Mouse (Mus musculus): ENCODE measurements around the gene Nes.
A peak's percentile ranks its signal among the peaks of the same experiment; 100 is the strongest.

Nes gene

DNA sequence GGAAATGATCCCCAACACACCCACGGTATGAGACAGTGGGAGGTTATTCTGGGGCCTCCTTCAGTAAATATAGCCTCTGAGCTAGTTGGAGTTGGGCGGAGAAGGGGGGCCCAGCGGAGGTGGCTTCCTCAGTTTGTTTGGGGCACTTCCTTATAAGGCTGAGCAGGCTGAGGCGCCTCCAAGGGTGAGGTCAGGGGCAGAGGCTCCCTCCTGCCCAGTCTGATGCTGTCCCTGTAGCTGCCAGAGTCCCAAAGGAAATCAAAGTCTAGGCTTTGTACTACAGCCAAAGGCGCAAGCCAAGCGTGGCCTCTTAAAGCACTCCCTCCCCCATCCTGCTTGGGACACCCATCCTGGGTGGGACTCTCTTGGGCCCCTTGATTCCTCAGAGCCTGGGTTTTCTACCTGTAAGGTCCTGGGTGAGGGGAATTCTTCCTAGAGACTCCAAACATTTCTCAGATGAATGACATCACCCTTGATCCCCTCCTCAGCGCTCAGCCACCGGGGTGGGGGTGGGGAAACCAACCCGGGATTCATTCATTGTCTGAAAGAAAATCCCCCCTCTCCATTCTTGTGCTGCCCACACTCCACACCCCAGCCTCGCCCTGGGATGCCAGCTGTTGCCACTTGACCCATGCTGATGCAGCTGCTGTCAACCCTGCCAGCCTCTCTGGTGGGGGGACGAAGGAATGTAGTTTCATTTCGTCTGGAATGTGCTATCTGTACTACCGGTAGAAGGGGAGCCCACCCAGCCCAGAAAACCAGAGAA lies 12.1 kb downstream of the Nes start:
- DNase-seq (ENCODE audit: low read depth, low spot score): no peak

DNA sequence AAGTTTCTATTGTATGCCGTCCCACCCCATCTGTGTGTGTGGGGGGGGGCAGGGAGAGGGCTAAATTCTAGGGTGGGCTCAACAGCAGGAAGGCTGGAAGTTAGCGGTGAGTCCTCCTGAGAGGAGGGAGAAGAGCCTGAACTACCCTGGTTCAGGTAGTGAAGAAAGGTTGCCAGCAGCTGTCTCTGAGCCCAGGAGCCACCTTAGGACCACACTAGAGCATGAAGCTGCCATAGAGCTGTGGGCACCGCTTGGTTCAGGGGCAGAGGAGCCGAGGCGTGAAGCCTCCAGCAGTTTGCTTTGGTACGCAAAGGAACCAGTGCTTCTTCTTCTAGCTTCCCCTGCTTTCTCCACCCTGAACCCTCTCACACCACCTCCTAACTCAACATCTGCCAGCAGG lies 12.7 kb downstream of the Nes start:
- DNase-seq (ENCODE audit: low read depth, low spot score): no peak

DNA sequence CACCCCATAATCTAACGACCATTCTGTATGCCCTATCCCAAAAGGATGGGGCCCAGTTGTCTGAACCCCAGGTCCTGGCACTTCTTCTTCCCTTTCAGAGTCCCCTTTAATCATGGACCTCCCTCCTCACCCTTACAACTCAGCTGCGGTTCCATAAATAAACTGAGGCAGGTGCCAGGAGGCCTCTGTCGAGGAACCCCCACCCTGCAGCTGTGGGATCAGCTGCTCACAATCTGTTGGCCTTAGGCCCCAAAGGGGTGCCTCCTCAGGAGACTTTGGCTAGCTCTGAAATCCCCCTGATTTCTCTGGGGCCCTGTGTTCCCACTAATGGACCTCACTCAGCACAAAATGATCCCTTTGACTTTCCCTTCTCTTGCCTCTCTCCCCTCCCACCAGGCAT lies 13.2 kb downstream of the Nes start:
- DNase-seq (ENCODE audit: low read depth, low spot score): no peak

DNA sequence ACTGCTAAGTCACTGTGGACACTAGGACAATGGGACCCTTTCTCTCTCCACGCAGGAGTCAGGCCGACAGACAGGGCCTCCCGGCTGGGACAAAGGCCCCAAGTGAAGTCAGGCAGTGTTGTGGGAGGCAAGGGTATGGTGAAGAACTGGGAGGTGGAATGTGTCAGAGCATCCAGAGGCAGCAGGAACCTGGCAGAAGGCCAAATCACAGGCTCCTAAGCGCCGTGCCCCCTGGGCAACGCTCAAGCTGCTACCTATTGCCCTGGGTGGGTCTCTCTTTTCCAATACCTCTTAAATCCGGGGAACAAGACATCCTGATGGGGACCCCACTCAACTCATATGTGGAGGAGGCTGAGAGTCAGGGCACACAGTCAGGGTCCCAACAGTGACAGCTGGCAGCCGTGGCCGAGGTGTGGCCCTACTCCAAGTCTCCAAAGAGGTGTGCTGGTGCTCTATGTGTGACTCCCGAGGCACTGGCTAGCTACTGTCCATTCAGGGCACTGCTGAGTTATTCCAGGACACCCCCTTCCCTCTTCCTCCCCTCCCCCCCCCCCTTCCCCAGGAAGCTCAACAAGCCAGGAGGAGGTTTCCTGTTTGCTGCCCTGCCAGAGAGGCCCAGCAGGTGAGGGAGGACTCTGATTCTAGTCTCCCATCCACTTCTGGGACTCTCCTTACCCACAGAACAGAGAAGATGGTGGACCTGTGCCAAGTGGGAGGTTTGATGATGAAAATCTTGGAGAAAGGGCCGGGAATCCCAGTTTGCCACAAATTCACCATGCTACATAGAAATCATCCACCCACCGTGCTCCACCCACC lies 14.8 kb downstream of the Nes start:
- no peak for DNase-seq (ENCODE audit: low read depth, low spot score)

DNA sequence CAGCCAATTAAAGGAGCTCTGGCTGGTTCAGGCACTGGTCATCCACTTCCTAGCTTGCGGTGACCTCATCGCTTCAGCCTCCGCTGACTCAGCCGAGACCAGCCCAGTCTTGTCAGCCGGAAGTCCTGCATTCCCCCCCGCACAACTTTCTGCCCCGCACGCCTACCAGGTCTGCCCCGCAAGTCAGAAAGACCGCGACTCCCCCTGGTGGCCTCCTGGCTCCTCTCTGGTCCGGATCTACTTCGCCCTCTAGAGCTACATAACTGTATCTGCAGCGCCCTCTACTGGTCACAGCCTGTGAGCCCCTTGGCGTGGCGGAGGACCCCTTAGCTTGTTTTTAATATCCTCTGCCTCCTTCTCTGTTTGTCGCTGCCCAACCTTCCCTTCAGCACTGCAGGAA lies 16.0 kb downstream of the Nes start:
- DNase-seq (ENCODE audit: low read depth, low spot score): peak; percentile 94

DNA sequence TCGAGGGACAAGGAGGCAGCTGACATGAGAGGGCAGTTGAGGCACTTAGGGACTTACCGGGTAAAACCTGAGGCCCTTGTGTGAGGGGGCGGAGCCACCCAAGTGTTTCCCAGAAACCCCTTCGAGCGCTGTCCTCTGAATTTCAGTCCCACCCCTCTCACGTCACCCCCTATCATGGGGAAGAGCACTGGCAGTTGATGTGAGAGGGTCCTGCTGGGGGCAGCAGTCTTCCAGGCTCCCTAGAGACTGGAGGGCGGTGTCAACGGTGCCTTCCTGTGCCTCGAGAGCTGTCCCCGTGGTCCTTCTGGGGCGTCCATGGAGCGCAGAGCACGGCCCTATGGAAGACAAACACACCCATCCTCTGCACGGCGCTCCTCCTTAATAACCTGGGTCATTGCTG lies 16.8 kb downstream of the Nes start:
- DNase-seq (ENCODE audit: low read depth, low spot score): no peak

DNA sequence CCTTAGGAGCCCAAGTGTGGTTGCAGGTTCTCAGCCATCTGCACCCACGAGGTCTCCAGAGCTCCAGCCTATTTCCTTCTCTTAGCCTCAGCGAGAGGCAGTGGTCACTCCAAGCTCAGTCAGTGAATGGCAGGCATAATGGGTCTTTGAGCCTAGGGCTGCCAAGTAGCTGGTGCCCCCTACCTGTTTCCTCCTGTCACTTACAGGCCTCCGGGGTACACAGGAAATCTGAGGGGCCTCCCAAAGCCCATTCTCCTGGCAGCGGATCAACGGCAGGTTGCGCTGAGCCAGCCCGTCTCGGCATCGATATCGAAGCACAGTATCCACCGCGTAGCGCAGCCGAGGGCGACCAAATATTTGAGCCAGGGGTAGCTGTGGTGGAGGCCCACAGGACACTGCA lies 17.2 kb downstream of the Nes start:
- no peak for DNase-seq (ENCODE audit: low read depth, low spot score)

DNA sequence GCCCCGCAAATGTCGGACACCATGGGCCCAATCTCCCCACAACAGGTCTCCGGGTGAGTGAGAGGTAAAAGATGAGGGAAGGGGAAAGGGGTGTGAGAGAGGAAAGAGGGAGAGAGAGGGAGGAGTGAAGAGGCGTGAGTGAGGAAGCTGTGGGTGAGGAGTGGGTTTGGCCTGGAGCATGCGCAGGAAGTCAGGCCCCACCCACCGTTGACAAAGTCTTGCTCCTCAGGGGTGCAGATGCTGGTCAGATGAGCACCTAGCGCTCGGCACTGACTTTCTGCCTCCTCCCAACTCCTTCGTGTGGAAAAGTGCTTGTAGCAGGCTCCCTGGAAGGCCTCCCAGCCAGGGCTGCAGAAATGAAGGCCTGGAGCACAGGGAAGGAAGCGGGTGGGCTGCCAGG lies 19.1 kb downstream of the Nes start:
- no peak for DNase-seq (ENCODE audit: low read depth, low spot score)

DNA sequence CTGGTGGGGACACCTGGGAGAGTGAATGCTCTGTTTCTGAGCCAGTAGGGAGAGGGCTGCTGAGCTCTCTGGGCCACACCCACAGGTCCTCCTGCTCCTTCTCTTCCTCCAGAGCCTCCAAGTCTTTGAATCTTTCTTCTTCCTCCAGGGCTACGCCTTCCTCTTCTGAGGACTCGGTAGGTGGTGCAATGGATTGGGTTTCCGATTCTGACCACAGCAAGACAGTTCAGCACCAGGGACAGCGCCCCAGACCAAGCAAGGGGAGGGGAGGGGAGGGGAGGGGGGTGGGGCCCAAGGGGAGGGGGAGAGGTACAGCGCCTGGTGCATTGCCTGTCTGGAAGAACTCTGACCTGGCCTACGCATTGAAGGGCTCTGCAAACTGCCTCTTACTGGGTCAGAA lies 22.6 kb downstream of the Nes start:
- DNase-seq (ENCODE audit: low read depth, low spot score): no peak

DNA sequence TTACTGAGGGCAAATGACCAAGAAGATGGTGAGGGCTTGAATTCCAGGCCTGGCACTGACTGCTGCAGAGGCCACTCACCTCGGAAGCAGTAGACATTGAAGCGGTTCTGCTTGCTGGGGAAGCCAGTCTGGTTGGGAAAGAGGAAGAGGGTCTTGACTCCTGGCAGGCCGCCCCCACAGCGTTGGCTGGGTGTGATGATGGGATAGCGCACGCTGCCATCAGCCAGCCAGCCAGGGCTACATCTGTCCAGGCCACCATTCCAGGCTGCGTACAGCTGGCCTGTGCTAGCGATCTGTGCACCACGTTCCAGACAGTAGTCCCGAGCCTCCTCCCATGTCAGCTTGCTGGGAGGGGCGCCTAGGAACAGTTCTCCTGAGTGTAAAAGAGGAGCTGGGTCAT lies 24.5 kb downstream of the Nes start:
- no peak for DNase-seq (ENCODE audit: low read depth, low spot score)

DNA sequence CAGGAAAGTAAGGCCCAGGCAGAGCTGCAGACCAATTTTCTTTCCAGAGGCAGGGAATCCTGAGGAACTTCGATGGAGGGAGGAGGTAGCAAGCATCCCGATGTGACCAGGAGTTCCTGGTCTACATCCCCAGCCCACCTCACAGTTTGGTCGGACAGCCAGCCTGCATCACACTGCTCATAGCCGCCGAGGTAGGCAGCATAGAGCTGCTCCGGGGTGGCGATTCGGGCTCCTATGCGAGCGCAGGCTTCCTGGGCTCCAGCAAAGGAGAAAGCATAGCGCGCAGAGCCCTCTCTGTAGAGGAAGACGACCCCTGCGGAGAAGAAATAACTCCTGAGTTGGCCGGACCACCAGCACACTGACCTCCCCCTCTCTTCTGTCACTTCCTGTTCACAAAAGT lies 25.5 kb downstream of the Nes start:
- DNase-seq (ENCODE audit: low read depth, low spot score): no peak

DNA sequence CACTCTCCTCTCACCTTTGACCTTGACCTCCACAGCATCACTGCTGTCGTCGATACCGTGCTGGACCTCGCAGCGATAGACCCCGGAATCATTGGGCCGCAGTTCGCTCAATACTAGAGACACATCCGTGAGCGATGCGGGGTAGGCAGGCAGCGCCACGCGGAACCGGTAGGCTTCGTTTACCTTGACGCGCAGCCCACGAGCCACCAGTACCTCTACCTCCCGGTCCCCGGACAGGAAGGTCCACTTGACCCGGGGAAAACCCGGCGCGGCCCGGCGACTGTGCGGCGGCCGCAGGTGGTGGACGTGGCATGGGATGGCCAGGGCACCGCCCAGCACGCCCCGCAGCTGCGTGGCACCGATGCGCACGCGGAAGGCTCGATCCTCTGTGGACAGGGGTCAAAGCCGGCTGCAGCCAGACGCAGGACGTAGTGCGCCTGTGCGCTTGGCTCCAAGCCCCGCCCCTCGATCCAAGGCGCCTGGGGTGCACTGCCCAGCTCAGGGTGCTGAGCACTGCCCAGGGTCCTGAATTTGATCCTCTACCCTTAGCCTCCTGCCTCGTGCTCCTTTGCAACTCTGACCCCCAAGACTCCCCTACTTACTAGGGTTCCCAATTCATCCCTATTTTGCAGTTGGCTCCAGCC lies 26.2 kb downstream of the Nes start:
- no peak for DNase-seq (ENCODE audit: low read depth, low spot score)

DNA sequence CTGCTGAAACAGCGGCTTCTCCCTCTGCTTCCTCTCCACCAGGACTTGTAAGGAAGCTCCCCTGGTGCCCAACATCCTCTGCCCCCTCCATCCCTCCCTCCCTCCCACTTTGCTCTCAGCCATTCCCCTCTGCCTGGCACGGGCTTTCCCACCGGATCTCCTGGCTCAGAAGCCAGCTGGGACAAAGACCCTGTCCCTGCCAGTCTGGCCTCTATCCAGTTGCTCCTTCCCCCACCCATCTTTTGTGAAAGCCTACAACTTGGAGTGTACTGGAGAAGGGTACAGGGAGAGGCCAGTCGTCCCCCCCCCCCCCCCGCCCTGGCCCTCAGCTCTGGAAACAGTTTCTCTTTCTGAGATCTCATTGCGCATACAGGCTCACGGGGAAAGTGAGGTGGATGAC lies 27.9 kb downstream of the Nes start:
- DNase-seq (ENCODE audit: low read depth, low spot score): no peak

DNA sequence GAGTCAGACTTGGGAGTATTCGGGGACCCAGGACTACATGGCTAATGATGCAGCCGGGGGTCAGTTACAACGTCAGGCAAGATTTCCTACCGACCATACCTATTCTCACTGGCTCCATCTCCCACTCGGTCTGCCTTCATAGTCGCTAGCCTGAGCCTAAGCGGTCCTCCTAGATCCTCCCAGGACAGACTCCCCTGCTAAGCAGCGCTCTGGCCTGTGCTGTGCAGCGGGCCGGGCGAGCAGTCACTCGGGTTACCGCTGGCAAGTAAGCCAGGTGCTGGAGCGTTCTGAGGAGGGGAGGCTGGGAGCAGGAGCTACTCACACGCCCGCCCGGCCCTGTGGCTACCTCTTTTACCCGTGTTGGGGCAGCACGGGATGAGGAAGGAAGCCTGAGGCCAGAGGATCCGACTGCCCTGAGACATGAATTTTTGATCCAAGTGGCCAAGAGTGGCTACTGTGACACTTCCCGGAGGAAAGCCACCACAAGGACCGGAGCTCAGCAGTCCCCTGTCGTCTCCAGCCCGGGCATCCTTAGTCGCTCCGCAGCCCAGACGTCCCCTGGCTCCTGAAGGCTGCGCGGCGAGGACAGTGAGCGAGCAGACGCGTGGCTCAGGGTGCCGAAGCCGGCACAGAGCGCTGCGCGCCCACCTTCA lies 28.5 kb downstream of the Nes start:
- no peak for DNase-seq (ENCODE audit: low read depth, low spot score)

DNA sequence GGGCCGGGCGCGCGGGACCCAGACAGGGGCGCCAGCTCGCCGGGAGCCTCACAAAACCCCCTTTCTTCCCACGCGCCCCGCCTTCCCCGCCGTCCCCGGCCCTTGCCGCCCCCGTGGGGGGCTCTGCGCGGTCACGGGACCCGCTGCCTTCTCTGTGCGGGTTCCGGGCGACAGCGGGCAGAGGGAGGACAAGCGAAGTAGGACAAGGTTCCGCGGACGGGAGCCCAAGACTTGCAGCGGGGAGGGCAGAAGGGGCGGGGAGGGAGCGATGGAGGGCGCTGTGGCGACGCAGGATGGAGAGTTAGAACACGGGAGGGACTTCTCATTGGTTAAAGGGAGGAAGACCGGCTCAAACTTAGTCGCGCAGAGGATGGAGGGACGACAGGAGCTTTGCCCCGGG lies 29.3 kb downstream of the Nes start, which contains the start of gene Bcan:
Gene Bcan, minus strand, starts transcription at position 50 of the 400 bp plus-strand sequence.
- DNase-seq (ENCODE audit: low read depth, low spot score): peak; percentile 84

DNA sequence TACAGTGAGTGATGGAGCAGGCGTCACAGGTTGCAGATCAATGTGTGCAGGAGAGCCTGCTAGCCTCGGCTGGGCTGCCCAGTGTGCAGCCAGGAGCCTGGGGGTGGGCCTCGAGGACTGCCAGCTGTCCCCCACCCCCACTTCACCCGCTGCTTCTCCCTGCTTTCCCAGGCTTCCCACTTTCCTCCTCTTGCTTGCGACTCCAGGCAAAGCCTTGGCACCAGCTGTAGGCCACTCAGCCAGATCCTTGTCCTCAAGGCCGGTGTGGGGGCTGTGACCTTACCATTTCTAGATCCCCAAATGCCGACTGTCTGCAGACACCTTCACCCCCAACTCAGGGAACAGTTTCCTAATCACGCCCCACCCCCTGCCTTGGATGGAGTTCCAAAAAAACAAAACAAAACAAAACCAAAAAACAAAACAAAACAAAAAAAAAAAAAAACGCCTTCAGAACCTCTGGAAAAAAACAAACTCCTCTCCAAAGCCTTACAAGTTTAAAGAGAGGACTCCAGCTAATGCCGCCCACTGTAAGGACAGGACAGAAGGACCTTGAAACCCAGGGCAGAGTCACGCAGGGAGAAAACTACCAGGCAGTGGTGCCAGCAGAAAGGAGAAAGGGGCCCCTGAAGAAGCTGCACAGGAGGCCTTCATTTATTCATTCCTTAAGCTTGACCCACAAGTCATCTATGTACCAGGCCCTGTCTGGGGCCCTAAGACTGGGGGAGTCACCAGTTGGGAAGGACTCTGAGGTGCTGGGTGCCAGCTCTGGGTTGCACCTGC lies 30.1 kb downstream of the Nes start:
- DNase-seq (ENCODE audit: low read depth, low spot score): no peak

DNA sequence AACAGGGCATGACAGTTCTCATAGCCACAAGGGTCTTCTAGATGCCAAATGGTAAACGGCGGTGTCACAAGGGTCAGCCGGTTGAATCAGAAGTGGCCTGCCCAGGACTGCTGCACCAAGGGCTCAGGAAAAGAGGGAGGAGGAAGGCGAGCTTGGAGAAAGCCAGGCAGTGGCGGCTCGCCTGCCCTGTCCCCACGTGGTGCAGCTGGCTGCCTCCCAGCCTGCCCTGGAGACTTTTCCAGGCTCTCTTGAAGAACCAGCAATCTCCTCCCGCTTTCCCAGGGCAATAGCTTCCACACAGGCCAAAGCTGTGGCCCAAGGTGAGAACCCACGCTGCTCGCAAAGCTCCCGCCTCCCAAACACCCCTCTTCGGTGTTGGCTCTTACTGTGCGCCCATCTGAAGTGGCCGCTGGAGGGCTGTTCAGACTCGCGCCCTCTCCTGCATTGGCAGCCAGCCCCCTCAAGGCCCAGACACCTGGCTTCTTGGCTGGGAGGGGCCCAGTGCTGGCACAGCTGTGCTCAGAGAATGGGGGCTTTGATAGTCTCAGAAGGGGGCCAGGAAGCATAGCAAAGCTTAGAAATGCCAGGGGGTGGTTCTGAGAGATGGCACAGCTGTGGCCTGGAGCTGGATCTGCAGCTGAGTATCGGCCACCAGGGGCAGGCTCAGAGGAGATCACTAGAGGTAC lies 31.6 kb downstream of the Nes start:
- no peak for DNase-seq (ENCODE audit: low read depth, low spot score)

DNA sequence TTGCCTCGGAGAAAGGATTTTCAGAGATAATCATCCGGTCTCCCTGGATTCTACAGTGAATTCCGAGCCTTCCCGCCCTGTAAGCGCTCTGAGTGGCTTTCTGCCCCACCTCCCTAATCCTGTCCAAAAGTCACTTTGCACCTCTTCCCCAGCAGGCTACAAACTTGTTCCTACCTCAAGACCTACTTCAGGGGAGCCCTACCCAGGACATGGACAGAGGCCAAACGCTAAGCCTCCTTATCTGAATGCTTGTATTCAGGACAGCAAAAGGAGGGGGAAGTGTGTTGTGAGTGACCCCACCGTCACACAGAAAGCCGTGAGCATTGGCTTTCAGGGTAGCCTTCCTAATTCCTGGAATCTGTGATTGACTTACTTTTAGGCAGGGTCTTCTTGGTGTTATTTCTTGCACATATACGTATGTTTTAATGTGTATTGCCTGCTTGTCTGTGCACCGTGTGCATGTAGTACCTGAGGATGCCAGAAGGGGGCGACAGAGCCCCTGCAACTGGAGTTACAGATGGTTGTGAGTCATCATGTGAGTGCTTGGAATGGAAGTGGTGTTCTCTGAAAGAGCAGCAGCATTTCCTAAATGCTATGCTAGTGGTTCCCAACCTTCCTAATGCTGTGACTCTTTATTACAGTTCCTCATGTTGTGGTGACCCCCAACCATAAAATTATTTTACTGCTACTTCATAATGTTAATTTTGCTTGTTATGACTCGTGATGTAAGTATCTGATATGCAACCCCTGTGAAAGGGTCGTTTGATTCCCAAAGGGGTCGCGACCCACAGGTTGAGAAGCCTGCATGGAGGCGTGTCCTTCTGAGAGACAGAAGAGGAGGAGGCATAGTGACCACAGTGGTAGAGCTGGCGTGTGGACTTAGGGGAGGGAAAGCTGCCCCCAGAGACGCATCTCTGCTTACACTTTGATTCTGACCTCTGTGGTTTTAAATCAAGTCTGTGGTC lies 35.2 kb downstream of the Nes start:
- no peak for DNase-seq (ENCODE audit: low read depth, low spot score)

DNA sequence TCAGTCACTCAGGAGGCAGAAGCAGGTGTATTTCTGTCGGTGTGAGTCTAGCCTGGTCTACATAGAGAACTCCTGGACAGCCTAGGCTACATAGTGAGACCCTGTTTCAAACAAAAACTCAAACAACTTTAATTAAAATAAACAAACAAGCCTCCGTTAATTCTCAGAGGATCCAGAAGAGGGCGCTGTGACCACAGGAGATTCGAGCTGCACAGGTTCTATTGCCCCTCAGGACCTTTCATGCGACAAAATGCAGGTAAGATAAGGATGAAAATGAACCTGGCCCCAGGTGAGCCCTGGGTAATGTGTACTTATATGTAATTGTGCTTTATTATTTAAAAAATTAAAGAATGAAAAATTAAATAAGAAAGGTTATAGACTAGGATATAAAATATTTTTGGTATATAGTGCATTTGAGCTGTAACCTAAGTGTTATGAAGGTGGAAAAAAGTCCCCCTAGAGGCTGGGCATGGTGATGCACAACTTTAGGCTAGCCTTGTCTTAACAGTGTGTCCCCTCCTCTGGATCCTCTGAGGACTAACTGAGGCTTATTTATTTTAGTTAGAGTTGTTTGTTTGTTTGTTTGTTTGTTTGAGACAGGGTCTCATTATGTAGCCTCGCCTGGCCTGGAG lies 39.9 kb downstream of the Nes start:
- no peak for DNase-seq (ENCODE audit: low read depth, low spot score)
